Mouse (Mus musculus) A20 (cell line): ENCODE results near the gene Efhd2.

Experiments used
- DNase-seq: peaks from one replicate; pipeline ENCODE4 v3.0.0-alpha.2; 2011; ENCODE audit warnings: low read depth, low spot score

Efhd2 gene

DNA sequence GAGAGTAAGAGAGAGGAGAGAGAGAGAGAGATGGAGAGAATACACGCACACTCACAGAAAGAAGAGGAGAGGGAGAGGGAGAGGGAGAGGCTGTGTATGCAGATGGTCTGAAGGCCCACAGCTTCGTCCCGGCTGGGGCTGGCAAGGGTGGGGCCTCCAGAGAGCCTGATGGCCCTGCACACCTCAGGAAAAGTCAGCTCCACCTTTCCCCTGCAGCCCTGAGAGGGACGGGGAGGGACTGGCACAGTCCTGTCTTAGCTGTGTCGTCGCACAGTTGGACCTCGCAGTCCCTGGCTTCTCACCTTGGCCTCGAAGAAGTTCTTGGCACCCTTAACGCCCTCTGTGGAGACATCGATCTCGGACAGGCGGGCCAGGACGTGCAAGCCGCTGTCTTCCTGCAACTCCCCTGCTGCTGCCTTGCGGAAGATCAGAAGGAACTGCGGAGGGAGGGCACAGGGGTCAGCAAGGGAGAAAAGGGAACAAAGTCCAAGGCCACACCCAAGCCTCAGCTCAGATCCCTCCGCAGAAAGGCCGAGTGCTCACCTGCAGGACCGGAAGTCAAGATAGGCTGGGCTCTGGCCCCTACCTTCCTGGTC lies 14.4 kb downstream of the Efhd2 start:
- no peak for DNase-seq

DNA sequence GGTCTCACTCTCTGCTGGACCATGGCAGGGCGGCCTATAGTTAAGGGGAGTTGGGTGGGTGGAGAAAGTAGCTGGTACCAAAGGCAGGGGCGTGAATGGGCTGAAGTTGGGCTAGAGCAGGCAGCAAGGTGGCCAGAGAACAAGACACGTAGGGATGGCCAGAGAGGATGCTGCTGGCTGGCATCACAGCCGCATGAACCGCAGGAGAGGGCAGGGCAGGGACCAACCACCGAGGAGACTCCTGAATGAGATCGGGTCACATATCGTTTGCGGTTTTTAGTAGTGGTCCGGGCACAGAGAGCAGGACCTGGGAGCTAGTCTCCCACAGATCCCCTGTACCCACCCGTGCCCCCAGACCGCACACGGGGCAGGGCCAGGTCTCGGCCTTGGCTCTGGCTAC lies 15.4 kb downstream of the Efhd2 start:
- DNase-seq = no peak

- DNase-seq = no peak
Observed at GRCm38 (mm10) chr4:141858501-141858900, 16.2 kb downstream of the Efhd2 start.

DNA sequence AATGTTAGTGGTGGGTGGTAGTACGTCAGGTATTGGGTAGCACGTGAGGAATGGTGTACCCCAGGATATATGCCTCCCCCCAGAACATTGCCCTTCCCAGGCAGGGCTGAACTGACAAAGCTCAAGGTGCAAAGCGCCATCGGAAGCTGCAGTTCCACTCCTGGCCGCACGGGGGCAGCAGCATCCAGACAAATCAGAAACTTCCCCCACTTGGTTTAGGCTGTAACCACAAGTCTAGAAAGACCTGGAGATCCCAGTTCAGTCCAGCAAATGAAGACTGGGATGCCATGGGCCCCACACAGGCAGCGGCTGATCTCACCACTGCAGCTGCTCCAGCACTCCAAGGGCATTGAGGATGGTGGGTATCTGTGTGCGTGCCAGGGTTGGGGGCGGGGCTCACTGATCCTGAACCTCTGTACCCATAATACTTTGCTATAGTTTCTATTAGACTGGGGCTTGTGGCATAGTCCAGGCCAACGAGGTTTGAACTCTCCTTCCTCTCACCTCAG lies 17.2 kb downstream of the Efhd2 start:
- DNase-seq = peak; percentile 63

- peak; percentile 47 for DNase-seq
Observed at GRCm38 (mm10) chr4:141853437-141853836, 21.3 kb downstream of the Efhd2 start.

DNA sequence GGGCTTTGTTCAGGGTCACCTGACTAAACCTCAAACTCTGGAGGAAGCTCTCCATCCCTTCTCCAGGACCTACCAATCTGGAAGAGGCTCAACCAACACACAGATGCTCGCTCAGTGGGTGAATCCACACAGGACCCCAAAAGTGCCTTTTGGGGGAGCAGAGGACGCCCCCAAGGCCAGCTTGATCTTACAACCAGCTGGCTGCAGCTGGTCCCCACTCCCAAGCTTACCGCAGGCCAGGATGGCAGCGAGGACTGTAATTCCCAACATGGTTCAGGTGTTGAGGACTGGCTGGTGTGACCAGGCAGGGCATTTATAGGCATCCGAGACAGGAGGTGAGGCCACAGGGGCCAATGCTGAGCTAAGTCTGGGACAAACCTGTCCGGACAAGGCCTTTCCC lies 28.7 kb downstream of the Efhd2 start, which contains the start of gene Ctrc:
Gene Ctrc, minus strand, starts transcription at position 361 of the 400 bp plus-strand sequence.
- no peak for DNase-seq

DNA sequence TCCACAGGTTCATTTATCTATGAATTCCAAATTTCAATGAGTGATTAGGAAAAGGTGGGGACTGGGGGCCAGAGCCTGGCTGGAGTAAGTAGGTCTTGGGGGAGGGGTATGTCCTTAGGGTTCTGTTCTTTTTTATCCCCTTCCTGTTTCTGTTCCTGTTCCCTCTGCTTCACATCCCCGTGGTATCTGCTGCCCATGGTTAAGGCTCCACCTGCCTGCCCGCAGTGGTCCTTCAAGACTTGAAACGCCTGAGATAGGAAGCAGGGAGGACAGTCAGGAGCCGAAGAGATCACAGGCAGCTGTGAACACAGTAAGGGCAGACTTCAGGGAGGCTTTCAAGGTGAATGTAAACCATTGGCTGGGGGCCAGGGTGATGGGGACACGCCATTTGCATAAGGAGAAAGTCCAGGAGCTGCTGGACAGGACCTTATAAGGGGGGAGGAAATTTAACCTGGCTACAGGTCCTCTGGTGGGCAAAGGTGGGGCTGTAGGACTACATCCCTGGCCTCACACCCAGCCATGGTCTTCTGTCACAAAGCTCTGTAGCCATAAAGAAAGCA lies 40.1 kb downstream of the Efhd2 start:
- no peak for DNase-seq

GRCm38 (mm10) chr4:141833911-141834310 lies 40.8 kb downstream of the Efhd2 start:
- no peak for DNase-seq

DNA sequence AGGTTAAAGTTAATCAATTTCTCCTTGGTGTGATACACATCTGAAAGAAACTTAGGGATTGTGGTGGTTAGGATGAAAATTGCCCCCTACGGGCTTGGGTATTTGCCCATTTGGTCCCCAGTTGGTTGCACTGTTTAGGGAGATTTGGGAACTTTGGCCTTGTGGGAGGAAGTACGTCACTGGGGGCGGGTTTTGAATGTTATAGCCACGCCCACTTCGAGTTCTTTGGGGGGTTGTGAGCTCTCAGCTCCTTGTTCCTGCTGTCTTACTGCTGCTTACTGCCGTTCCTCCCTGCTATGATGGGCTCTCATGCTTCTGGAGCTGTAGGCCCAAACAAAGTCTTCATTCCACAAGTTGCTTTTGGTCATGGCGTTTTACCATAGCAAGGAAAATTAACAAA lies 43.4 kb downstream of the Efhd2 start:
- DNase-seq = no peak

DNA sequence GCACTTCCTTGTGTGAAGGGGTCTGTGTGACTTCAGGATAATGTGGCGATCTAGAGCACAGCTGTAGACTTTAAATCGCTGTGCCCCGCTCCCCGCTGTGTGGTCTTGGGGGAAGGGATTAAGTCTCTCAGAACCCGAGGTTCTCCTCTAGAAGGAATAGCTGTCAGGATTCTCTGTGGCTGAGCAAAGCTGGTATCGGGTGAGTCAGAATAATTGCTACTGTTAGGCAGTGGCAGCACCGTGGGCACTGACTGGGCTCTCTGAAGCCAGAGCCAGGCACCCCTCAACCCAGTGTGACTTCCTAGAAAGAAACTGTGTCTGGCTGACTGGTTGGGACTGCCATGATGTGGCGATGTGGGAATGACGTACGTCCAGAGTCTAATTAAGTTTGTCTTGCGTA lies 44.3 kb downstream of the Efhd2 start:
- no peak for DNase-seq

DNA sequence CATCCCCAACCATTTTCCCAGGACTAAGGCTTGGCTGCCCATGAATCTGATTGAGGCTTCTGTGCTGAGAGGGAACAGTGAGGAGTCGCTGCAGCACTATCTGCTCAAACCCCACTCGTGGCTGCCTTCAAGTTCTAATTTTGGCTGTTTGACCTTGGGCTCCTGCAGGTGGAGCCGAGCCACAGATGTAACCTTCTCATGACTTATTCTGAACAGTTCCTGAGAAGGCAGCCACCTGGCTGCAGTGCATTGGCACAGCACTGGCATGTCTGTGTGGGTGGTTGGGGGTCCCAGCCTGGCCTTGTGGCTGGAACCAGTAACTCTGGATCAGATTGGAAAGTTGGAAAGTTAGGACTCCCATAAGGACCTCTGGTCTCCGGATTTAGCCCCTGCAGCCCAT lies 46.5 kb downstream of the Efhd2 start:
- DNase-seq = no peak

GRCm38 (mm10) chr4:141827401-141827800 lies 47.3 kb downstream of the Efhd2 start:
- DNase-seq = no peak

DNA sequence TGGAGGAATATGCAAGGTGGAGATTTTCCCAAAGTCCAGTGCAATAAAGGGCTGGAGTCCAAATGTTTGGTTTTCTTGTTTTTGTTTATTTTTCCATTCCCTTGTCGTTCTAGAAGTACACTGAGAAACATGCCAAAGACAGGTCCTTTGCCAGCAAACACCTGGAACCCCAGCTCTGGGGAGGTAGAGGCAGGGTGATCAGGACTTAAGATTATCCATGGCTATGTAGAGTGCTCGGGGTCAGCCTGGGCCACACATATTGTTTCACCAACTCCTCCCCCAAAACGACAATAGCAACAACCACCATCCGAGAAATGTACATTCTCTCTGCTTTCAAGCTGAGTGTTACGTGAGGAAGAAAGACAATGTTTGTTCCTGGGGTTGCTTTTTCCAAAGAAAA lies 48.7 kb downstream of the Efhd2 start, which contains the start of gene Cela2a:
Gene Cela2a, minus strand, starts transcription at position 101 of the 400 bp plus-strand sequence.
- DNase-seq = no peak

DNA sequence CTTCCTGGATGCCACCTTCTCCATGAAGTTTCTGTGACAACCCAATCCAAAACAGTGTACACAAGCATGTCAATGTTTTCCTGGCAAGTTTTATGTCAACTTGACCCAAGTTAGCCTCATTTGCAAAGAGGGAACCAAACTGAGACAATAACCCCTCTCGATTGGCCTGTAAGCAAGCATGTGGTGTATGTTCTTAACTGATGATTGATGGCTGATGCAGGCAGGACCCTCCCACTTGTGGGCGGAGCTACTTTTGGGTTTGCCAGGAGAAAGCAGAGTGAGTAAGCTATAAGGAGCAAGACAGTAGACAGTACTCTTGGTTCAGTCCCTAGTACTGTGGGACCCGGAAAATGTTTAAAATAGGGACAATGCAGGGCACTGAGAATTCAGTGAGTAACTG lies 51.7 kb downstream of the Efhd2 start:
- no peak for DNase-seq

- DNase-seq = no peak
Observed at GRCm38 (mm10) chr4:141822089-141822488, 52.6 kb downstream of the Efhd2 start.

- no peak for DNase-seq
Observed at GRCm38 (mm10) chr4:141821178-141821577, 53.5 kb downstream of the Efhd2 start.

- no peak for DNase-seq
Observed at GRCm38 (mm10) chr4:141819316-141819715, 55.4 kb downstream of the Efhd2 start.

DNA sequence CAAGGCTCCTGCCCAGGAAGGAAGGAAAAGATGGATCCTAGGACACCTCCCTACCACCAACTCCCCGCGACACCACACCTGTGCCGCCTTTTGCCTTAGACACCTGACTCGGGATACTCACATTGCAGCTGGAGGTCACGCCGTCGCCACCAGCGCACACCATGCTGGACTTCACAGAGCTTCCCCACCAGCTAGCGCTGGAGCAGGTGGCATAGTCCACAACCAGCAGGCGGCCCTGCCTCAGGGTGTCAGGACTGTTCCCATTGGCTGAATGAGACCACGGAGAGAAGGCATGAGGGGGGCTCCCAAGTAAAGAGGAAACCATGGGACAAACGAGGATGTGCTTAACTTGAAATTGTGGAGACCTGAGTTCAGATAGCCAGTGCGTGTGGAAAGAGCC lies 55.9 kb downstream of the Efhd2 start:
- no peak for DNase-seq

DNA sequence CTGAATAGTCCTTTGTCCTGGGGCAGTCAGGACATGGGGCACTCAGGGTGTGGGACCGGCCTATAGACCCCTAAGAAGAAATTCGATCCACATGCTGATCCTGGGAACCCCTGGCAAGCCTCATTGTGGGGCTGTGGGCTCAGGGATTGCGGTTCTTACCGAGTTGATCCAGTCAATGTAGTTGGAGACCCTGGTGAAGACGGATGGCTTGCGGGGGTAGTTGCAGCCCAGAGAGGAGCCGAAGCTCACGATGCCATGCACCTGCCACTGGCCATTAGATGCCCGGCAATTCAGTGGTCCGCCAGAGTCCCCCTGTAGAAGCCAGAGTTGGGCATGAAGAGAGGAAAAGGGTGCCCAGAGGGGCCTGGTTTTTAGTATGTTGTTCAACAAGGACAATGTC lies 57.0 kb downstream of the Efhd2 start:
- DNase-seq = no peak

- no peak for DNase-seq
Observed at GRCm38 (mm10) chr4:141816776-141817655, 57.7 kb downstream of the Efhd2 start.

GRCm38 (mm10) chr4:141816267-141816666 lies 58.5 kb downstream of the Efhd2 start:
- no peak for DNase-seq

- DNase-seq = no peak
Observed at GRCm38 (mm10) chr4:141811375-141811774, 63.3 kb downstream of the Efhd2 start.

DNA sequence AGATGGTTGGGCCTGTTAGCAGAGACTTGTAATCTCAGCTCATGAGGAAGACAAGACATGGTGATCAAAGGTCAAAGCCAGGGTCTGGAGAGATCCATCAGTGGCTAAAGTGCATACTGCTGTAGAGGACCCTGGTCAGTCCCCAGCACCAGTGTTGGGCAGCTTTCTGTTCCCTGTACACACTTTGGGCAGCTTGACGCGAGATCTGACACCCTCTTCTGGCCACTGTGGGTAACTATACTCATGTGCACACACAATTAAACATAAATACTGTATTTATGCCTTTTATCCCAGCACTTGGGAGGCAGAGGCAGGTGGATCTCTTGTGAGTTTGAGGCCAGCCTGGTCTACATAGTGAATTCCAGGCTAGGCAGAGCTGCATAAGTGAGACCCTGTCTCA lies 63.7 kb downstream of the Efhd2 start:
- no peak for DNase-seq
